Mouse (Mus musculus): ENCODE data around the gene Nedd9.
A peak's percentile ranks its signal among the peaks of the same experiment; 100 is the strongest.

Gene Nedd9

GRCm38 (mm10) chr13:41345306-41345705 is 141.9 kb downstream of the Nedd9 start:
- no peak for DNase-seq (ENCODE audit: low spot score in 2 of 2)

DNA sequence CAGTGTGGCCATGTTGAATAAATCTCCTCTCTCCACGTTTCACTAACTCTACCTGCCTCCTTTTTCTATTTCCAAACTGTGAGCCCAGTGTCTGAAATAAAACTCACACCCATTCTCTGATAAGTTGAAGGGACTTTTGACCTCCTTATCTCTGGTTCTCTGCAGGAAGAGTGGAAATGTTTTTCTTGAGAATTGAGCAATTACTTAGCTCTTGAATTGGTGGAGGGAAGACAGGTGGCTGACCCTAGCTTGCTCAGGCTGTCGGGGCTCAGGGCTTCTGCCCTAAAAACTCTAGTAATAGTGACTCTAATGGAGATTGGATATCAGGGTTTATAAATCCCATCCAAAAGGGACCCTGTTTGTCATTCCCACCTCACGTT is 143.3 kb downstream of the Nedd9 start:
- no peak for DNase-seq (ENCODE audit: low spot score in 2 of 2)

GRCm38 (mm10) chr13:41343163-41343886 is 143.8 kb downstream of the Nedd9 start:
- DNase-seq (ENCODE audit: low spot score in 2 of 2) = no peak

DNA sequence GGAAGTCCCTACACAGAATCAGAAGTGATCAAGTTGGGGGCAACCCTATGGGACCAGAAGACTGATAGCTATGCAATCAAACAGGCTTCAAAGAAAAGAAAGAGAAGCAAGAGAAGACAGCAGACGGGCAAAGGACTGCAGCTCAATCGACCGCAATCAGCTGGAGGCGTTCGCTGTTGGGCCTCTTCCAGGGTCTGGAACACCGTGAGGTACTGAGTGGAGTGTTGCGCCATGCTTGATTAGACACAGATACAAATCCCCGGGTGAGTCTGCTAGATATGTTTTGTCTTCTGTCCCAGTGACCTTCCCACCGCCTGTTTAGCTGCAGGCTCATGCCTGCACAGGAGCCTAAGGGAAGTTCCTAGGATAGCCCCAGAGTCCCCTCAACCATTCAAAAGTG is 145.7 kb downstream of the Nedd9 start:
- DNase-seq (ENCODE audit: low spot score in 2 of 2) = no peak

- DNase-seq (ENCODE audit: low spot score in 2 of 2) = peak; percentile 74 to 79
Observed at GRCm38 (mm10) chr13:41339653-41340351, 147.4 kb downstream of the Nedd9 start.

DNA sequence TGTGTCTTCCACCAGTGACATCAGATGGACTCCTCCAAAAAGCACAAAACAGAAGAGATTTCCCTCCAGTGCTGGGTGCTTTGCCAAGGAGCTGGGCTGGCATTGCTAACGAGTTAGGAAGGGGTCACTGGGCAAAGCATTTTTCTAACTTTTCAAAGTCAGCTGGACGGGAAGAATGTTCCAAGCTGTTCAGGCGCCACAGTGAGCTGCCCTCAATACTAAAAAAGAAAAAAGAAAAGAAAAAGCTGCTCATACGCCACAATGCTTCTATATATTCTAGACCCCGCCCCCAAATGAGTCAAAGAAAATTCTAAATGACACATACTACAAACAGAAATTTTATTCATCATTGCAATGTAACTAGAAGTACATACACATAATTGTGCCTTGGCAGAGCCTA is 148.0 kb downstream of the Nedd9 start:
- DNase-seq (ENCODE audit: low spot score in 2 of 2) = no peak

- no peak for DNase-seq (ENCODE audit: low spot score in 2 of 2)
Observed at GRCm38 (mm10) chr13:41337407-41337806, 149.8 kb downstream of the Nedd9 start.

DNA sequence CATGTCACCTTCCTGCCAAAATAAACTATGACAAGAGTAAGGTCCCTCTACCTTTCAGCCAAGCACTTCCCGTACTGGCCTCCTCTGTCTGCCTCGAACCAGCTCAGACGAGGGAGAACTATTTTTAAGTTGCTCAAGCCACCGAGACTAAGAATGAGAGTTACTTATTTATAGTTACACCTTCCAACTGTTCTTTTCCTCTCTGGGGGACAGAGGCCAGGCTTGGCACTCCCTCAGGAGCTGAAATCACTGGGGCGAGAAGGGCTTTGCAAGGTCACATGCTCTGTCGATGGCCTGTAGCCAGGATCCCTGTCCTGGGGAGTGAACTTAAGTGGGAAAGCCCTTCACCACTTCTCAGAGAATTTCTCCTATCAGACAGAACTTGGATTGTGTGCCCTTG is 150.9 kb downstream of the Nedd9 start:
- no peak for DNase-seq (ENCODE audit: low spot score in 2 of 2)

DNA sequence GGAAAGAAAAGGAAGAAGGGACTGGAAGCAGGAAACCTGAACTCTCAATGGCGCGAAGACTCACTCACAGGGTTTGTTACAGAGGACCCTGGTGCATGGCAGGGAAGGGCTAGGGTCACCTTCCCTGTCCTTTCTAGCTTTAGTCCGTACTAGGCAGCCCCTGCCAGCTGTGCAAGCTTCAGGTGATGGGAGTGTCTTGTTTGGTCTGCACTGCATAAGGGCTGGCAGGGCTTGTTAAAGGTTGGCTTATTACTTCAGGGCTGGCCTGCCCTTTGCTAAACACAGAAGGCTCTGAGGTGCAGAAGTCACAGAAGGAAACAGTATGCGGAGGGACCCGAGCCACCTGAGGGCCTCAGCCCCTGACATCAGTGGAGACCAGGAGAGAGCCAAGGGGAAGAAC is 151.4 kb downstream of the Nedd9 start:
- no peak for DNase-seq (ENCODE audit: low spot score in 2 of 2)

GRCm38 (mm10) chr13:41334641-41335000 is 152.5 kb downstream of the Nedd9 start:
- no peak for DNase-seq (ENCODE audit: low spot score in 2 of 2)

- no peak for DNase-seq (ENCODE audit: low spot score in 2 of 2)
Observed at GRCm38 (mm10) chr13:41333889-41334640, 153.1 kb downstream of the Nedd9 start.

DNA sequence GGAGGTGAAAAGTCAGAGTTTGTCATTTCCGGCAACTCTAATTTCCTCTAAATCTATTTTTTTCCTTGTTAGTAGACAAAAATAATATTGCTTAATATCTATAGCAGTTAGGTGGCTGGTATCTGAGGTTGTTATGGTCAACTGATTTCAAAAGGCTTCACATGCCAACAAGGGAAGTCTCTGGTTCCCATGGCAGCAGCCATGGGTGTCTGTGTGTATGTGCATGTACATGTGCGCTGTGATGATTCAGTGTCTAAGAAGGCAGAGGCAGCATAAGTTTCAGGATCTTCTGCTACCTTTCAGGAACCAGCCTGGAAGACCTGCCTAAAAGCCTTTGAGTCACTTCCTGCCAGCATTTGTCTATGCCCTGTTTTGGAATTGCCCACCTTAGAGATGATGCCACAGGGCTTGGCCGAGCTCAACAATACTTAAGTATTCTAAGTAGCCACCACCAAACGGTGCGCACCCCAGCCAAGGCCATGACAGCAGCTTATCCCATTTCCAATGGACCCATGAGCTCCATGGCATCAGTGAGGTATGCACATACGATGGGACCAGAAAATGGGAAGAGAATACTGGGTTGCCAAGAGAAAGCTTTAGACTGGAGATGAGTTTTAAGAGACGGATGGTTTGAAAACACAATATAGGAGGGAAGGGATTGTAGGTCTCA is 155.4 kb downstream of the Nedd9 start:
- no peak for DNase-seq (ENCODE audit: low spot score in 2 of 2)

- no peak for DNase-seq (ENCODE audit: low spot score in 2 of 2)
Observed at GRCm38 (mm10) chr13:41330589-41331345, 156.4 kb downstream of the Nedd9 start.

DNA sequence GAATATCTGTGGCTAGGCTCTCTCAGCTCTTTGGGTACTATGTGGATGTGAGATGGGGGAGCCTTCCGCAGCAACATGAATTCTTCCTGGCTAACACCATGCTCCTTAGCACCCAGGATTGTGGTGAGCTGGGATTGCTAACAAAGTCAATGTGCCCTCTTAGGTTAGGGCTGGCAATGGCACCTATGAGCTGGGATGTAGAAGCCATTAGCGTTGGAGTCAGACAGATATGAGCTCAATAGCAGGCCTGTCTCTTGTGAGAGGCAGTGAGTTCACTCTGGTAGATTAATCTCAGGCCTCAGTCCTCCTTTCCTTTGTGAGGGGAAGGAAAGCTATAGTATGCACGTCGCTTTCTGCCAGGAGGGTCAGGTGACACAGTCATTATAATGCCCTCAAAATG is 157.1 kb downstream of the Nedd9 start:
- DNase-seq (ENCODE audit: low spot score in 2 of 2) = no peak

- no peak for DNase-seq (ENCODE audit: low spot score in 2 of 2)
Observed at GRCm38 (mm10) chr13:41328481-41328880, 158.7 kb downstream of the Nedd9 start.

DNA sequence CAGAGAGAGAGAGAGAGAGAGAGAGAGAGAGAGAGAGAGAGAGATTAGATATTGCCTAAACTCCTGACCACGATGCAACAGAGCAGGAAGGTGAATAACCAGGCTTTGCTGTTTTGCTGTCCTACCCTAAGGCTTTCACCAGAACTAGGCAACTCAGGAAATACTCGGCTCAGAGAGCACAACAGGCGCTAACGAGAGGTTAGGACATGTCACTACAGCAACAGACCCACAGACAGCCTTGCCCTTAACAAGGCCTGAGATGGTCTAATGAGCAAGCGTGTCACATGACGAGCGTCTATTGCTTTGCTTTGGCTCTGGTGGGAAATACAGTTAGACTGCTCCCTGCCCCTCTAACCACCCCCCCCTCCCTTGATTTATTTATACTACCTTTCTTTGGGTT is 159.6 kb downstream of the Nedd9 start:
- no peak for DNase-seq (ENCODE audit: low spot score in 2 of 2)

GRCm38 (mm10) chr13:41326134-41326533 is 161.0 kb downstream of the Nedd9 start:
- no peak for DNase-seq (ENCODE audit: low spot score in 2 of 2)

DNA sequence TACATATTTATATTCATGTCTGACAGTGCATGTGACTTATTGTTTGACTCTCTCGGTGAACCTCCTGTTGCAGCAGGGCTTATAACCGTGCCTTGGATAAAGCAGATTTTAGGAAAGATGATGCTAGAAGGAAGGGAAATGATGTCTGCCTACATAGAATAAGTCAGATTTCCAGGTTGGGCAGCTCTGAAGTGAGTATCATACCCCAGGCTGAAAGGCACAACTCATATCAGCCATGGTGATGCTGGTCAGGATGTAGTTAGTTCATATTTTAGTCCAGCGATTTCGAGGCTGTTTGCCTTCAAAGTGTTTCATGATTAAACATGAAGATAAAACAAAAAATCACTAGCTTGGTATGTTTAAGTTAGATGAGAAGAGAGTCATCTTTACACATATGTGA is 161.8 kb downstream of the Nedd9 start:
- no peak for DNase-seq (ENCODE audit: low spot score in 2 of 2)

DNA sequence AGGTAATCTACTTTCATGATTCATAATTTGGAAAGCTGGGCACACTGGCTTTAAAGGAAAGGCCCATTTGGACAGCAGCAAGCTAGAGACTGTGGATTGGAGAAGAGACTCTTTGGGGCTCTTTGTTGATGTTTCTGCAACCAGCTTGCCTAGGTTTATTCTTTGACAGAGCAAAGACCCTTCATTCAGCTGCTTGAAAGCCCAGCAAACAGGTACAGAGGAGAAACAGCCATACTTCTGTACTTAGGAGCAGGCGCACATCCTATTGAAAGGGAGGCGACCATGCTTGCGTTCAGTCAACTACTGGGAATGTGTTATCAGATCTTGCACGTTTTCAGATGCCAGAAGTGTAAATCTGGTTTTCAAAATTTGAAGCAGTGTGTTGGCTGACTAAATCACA is 162.5 kb downstream of the Nedd9 start:
- DNase-seq (ENCODE audit: low spot score in 2 of 2) = no peak

DNA sequence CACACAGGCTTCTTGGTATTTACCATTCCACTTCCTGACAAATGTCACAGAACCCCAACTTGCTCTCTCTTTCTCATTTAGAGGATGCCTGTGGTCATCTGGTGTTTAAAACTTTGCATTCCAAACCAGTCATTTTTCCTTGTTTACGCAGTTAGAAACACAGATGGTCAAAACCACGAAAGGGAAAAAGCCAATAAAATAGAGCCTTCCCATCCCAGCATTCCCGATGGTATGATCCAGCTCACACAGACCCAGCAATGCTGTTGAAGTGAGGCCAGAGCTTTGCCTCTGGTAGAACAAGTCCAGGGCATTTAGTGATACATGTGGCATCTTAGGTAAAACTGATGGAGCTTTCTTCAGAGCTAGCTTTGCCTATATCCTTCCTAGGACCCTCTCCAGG is 165.7 kb downstream of the Nedd9 start:
- no peak for DNase-seq (ENCODE audit: low spot score in 2 of 2)

DNA sequence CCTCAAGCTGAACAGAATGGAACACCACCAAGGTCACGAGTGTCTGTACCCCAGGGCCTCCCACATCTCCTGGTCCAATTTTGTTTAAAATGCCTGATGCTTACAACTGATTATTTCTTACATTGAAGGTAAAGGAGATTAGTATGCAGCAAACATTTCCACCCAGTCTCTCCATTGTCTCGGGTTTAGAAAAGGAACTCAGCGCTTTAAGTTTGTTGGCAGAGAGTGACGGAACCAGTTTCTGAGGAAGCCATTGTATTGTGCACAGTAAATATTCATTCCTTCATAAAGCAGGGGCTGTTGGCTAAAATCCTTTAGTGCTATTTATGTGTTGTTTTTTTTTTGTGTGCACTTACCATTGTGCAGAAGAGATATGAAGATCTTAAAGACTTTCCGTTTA is 166.4 kb downstream of the Nedd9 start:
- DNase-seq (ENCODE audit: low spot score in 2 of 2) = no peak

DNA sequence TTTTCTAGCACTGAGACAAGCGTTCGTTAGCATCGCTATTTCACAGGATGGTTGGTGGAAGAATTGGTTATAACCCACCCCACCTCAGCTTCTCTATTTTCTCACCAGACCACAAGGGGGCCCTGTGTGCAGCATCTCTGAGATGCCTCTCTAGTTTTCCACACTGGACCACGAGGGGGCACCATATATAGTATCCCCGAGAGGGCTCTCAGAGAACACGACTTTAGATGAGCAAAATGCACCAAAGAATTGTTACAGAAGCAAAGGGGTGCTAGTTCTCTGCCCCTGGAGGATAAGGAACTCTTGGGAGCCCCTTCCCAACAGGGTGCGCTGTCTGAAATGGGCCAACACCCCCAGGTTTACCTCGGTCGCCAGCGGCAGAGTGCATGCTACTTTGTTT is 184.4 kb downstream of the Nedd9 start:
- peak; percentile 68 to 78 for DNase-seq (ENCODE audit: low spot score in 2 of 2)

All from frontal cortex, postnatal 36 days (tissue).